Mouse (Mus musculus) adrenal gland, postnatal 4 days (tissue): Measurements from ENCODE around the gene Nr2c1. TPM values are rescaled to one million over a fixed set of nuclear protein-coding genes. Genes with fewer than 3 reads are reported as not detected.

Experiments
- DNase-seq, 2 experiments: peaks; one replicate each; pipeline ENCODE4 v3.0.0; 2021 to 2022; ENCODE audit warnings: low spot score in 2 of 2, mixed read lengths in 2 of 2
- total RNA-seq, 2 experiments: library from RNA; stranded (reverse); gene quantifications; 2 replicates each; pipeline ENCODE4 v1.2.3; 2021

The Nr2c1 gene
- total RNA-seq, 2 experiments from 2014 or later, result 16.3 to 18.0 TPM

GRCm38 (mm10) chr10:94138890-94139482 is 8.8 kb upstream of the Nr2c1 start:
- DNase-seq, result no peak

GRCm38 (mm10) chr10:94140227-94140931 is 7.4 kb upstream of the Nr2c1 start:
- DNase-seq, result no peak

- DNase-seq, result no peak
Measured at GRCm38 (mm10) chr10:94142427-94142826, 5.4 kb upstream of the Nr2c1 start.

GRCm38 (mm10) chr10:94144581-94144980 is 3.2 kb upstream of the Nr2c1 start:
- DNase-seq, result no peak

- no peak for DNase-seq
Measured at GRCm38 (mm10) chr10:94147391-94147755, 450 bp upstream of the Nr2c1 start.

GRCm38 (mm10) chr10:94151488-94151887 is 3.7 kb downstream of the Nr2c1 start:
- DNase-seq, result no peak

GRCm38 (mm10) chr10:94153841-94154240 is 6.0 kb downstream of the Nr2c1 start:
- no peak for DNase-seq

- DNase-seq, result no peak
Measured at GRCm38 (mm10) chr10:94158962-94159361, 11.1 kb downstream of the Nr2c1 start.

GRCm38 (mm10) chr10:94159406-94159805 is 11.6 kb downstream of the Nr2c1 start:
- DNase-seq, result no peak

- no peak for DNase-seq
Measured at GRCm38 (mm10) chr10:94161051-94161765, 13.4 kb downstream of the Nr2c1 start.

GRCm38 (mm10) chr10:94162031-94162430 is 14.2 kb downstream of the Nr2c1 start:
- DNase-seq, result no peak

- no peak for DNase-seq
Measured at GRCm38 (mm10) chr10:94164104-94164845, 16.5 kb downstream of the Nr2c1 start.

- DNase-seq, result no peak
Measured at GRCm38 (mm10) chr10:94165426-94165825, 17.6 kb downstream of the Nr2c1 start.

- DNase-seq, result no peak
Measured at GRCm38 (mm10) chr10:94167051-94167750, 19.4 kb downstream of the Nr2c1 start.

GRCm38 (mm10) chr10:94171440-94172130 is 23.8 kb downstream of the Nr2c1 start:
- DNase-seq, result no peak

GRCm38 (mm10) chr10:94172137-94172536 is 24.3 kb downstream of the Nr2c1 start:
- no peak for DNase-seq

GRCm38 (mm10) chr10:94172706-94173105 is 24.9 kb downstream of the Nr2c1 start:
- DNase-seq, result no peak

GRCm38 (mm10) chr10:94174652-94175051 is 26.8 kb downstream of the Nr2c1 start:
- no peak for DNase-seq

GRCm38 (mm10) chr10:94183199-94183598 is 35.4 kb downstream of the Nr2c1 start:
- DNase-seq, result no peak
